Mouse (Mus musculus) layer of hippocampus, adult 11-12 months (tissue): Measurements from ENCODE around the gene Atp2b2.
"Not testable (repeated sequence)": the region's sequence is repeated elsewhere in the genome, so short reads cannot be mapped to it uniquely, and the experiment has no call there.

Experiments used
- DNase-seq: peaks from one replicate; pipeline ENCODE4 v3.0.0; 2022; ENCODE audit warnings: low spot score

Gene Atp2b2

DNA sequence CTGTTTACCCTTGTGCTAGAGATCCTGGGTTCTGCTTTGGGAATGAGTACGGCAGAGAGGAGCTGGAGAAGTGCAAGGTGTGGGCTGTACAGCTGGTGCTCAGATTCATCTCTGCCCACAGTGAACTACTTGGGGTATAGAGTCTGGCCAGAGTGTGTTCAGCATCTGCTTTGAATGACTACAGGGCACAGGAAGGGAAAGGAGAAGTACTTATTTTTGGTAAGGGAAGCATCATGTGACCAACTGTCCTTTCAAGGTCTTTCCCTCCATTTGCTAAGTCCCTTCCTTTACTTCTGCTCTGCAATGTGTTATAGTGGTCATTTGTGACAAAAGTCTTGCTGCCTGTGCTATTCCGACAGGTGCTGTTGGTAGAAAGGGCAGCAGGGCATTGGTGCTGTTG is 328.1 kb downstream of the Atp2b2 start:
- DNase-seq, result no peak

DNA sequence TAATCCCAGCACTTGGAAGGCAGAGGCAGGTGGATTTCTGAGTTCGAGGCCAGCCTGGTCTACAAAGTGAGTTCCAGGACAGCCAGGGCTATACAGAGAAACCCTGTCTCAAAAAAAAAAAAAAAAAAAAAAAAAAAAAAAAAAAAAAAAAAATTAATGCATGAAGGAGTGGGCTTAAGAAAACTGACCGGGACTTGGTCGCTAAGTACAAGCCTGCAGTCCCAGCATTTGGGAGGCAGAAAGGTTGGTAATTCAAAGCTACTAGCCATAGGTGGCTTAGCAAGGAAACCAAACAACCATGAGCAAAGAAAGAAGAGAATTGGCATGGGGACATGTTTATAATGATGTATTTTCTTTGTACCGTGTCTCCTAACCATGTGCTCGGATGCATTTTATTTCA is 329.0 kb downstream of the Atp2b2 start:
- DNase-seq, result not testable (repeated sequence)

DNA sequence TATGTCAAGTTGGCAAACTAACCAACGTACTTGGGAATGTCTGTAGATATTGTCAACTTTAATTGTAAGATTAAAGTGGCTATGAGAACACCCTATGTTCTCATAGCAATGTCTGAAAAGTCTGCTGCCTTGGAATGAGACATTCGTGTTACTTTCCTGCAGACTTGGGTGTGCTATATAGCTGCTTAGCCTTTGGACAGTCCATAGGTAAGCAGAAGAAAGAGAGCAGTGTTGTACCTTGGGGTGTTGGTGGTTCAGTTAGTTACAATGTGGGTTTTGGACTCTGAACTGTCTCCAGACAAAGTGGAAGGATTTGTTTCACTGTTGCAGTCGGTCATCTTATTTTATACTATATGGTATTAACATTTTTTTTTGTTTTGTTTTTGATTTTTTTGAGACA is 329.7 kb downstream of the Atp2b2 start:
- no peak for DNase-seq

DNA sequence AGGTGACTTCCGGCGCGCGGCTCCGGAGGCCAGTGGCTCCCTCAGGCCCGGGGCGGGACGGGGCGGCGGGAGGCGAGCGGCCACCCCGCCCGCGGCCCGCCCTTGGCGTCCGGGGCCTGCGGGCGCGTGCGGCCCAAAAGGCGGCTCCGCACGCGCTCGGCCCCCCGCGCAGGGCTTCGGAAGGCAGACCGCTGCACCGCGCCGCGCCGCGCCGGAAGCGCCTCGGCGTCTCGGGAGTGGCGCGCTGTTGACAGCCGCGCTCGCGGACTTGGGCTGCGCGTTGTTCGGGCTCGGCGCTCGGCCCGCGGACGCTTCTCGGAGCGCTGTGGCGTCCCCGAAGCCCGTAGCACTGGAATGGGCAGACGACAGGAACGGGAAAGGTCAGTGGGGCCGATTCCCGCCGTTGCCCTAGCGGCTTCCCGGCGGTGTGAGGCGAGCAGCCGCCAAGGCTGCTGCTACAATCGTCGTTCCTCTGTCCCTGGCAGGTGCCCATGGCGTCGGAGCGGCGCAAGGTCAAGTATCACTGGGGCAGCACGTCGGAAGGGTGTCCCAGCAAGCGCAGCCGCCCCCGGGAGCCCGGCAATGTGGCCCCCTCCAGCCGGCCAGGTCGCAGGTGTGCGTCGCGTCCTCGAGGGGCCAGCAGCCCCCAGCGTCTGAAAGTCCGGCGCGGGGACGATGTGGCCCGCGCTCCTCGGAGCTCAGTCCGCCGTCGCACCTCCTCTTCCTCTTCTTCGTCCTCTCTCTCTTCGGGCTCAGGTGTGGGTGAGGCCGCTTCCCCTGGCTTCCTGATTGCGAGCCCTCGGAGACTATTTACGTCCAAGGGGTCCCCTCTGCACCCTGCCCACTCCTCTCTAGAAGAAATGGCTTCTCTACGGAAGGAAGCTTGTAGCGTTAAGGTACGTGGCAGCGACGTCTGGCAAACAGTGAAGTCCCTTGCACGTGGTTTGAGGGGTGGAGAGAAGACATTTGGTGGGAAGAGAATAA is 344.9 kb downstream of the Atp2b2 start:
- DNase-seq, result peak; percentile 30

DNA sequence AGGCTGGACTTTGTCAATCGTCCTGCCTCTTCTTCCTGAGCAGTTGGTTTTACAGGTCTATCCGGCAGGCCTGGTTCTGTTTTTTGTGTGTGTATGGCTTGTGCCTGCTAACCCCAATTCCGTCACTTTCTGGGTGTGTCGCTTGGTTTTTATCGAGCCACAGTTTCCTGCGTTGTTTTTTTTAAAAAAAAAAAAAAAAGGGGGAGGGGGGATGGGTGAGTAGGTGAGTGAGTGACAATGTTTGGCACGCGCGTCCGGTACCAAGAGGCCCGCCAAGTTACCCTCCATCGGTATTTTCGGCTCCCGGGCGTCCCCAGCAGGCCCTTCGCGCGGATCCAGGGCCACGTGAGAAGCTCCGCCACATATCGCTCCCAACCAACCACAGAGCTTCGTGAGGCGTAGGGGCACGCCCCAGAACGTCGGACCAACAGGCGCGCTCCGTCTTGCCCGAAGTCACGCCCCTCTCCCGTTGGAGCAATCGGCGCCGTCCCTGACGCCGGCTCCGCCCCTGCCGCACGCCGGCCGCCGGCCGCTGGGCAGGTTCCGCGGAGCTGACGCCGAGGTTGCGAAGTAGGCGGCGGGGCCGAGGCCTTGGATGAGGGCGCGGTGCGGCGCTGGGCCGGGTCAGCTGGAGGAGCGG is 345.7 kb downstream of the Atp2b2 start, which contains the start of gene Tatdn2:
Tatdn2 (plus strand) TSS at position 469 of the 640 bp plus-strand sequence.
- peak; percentile 96 for DNase-seq

DNA sequence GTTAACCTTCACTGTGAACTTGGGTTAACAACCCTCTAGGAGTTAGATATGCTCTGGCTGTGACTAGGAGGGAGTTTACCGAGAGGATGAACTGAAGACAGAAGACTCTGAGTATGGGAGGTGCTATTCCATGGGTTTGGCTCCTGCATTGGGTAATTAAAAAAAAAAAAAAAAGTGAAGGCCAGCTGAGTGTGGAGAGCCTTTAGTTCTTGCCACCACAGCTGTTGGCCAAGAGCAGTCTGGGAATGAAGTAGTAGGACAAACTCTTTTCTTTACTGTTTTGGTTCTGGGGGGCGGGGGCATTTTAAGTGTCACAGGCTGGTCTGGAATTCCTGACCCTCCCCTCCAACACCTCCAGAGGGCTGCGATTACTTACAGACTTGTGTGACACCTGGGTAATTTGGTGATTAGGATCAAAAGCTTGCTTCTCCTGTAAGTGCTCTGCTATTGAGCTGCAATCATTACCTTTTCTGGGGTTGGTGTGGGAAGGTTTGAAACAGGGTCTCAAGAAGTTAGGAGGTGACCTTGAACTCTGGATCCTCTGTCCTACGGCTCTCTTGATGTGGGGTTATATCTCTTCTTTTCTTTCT is 346.6 kb downstream of the Atp2b2 start:
- DNase-seq, result no peak

DNA sequence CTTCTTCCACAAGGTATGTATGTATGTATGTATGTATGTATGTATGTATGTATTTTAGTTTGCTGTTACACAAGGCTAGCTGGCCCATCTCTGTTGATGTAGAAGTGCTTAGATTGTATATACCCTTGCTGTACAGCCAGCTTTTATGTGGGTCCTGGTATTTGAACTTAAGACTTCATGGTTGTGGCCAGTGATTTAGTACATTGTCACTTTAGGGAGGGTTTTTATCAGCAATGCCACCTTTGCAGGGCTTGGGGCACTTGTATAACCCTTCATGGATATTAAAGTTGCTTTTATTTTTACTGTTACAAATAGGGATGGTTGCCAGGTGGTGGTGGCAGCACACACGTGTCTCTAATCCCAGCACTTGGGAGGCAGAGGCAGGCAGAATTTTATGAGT is 347.2 kb downstream of the Atp2b2 start:
- no peak for DNase-seq
